Mouse (Mus musculus): ENCODE measurements at regions not wholly inside any gene's neighbourhood (a gene's known extent, or its start where the extent isn't known, plus 50 kb on each side); places are given as distances from the start of the nearest gene placed in this dataset.

GRCm38 (mm10) chr9:33901313-33902076 lies 584.2 kb upstream of the Kirrel3 start:
- Histone ChIP-seq H3K27ac (no peak overlapping the region), H3K4me3 (no peak overlapping the region), H3K9ac (no peak overlapping the region), H3K27me3 (replicated peaks) (no peaks in the 10 kb centered on the region), H3K4me2 (no peak overlapping the region), H3K36me3 (no peaks in the 10 kb centered on the region), H3K4me1 (no peaks in the 10 kb centered on the region), H3K9me3 (replicated peaks) (no peaks in the 10 kb centered on the region)
- no peak for ATAC-seq
- WGBS (ENCODE audit: insufficient replicate concordance) = 59% methylated on average over 10 of the region's 10 CpGs

- 72% methylated on average over 5 of the region's 5 CpGs for WGBS (ENCODE audit: insufficient replicate concordance)
- H3K9ac ChIP-seq = no peak overlapping the region
Measured at GRCm38 (mm10) chr9:33903991-33904570, 581.6 kb upstream of the Kirrel3 start.

GRCm38 (mm10) chr9:33914919-33915318 lies 570.8 kb upstream of the Kirrel3 start:
- no peaks in the 10 kb centered on the region for H3K27me3 ChIP-seq (replicated peaks)
- WGBS (ENCODE audit: insufficient replicate concordance) = 68% methylated on average over 4 of the region's 4 CpGs
- H3K9ac ChIP-seq = no peak overlapping the region
- no peaks in the 10 kb centered on the region for H3K36me3 ChIP-seq
- ATAC-seq = no peak
- no peaks in the 10 kb centered on the region for H3K4me1 ChIP-seq
- H3K4me2 ChIP-seq = no peak overlapping the region
- no peak overlapping the region for H3K4me3 ChIP-seq
- H3K27ac ChIP-seq = no peak overlapping the region
- no peaks in the 10 kb centered on the region for H3K9me3 ChIP-seq (replicated peaks)

More at GRCm38 (mm10) chr9:33903991-33904570, 581.6 kb upstream of the Kirrel3 start:
- no peak overlapping the region for H3K4me3 ChIP-seq
- no peaks in the 10 kb centered on the region for H3K36me3 ChIP-seq
- no peaks in the 10 kb centered on the region for H3K27me3 ChIP-seq (replicated peaks)
- H3K4me2 ChIP-seq = no peak overlapping the region
- no peak for ATAC-seq
- H3K4me1 ChIP-seq = no peaks in the 10 kb centered on the region
- H3K9me3 ChIP-seq (replicated peaks) = no peaks in the 10 kb centered on the region
- no peak overlapping the region for H3K27ac ChIP-seq

- Histone ChIP-seq H3K4me2 (no peak overlapping the region), H3K27ac (no peak overlapping the region), H3K27me3 (replicated peaks) (no peaks in the 10 kb centered on the region), H3K4me3 (no peak overlapping the region), H3K9ac (no peak overlapping the region), H3K4me1 (no peaks in the 10 kb centered on the region), H3K9me3 (replicated peaks) (no peaks in the 10 kb centered on the region), H3K36me3 (no peaks in the 10 kb centered on the region)
- no peak for ATAC-seq
- WGBS (ENCODE audit: insufficient replicate concordance) = 54% methylated on average over 4 of the region's 4 CpGs
Measured at GRCm38 (mm10) chr9:33915349-33916056, 570.2 kb upstream of the Kirrel3 start.

GRCm38 (mm10) chr9:33930286-33930685 lies 555.4 kb upstream of the Kirrel3 start:
- no peak overlapping the region for H3K4me3 ChIP-seq
- no peak overlapping the region for H3K4me2 ChIP-seq
- no peaks in the 10 kb centered on the region for H3K27me3 ChIP-seq (replicated peaks)
- H3K9me3 ChIP-seq (replicated peaks) = no peaks in the 10 kb centered on the region
- no peaks in the 10 kb centered on the region for H3K4me1 ChIP-seq
- no peak overlapping the region for H3K9ac ChIP-seq
- WGBS (ENCODE audit: insufficient replicate concordance) = 73% methylated on average over 4 of the region's 4 CpGs
- ATAC-seq = no peak
- no peaks in the 10 kb centered on the region for H3K36me3 ChIP-seq
- H3K27ac ChIP-seq = no peak overlapping the region

GRCm38 (mm10) chr9:33934071-33934470 lies 551.6 kb upstream of the Kirrel3 start:
- no peak overlapping the region for H3K4me2 ChIP-seq
- no peaks in the 10 kb centered on the region for H3K9me3 ChIP-seq (replicated peaks)
- H3K4me3 ChIP-seq = no peak overlapping the region
- ATAC-seq = no peak
- H3K36me3 ChIP-seq = no peaks in the 10 kb centered on the region
- WGBS (ENCODE audit: insufficient replicate concordance) = 61% methylated on average over 5 of the region's 5 CpGs
- no peaks in the 10 kb centered on the region for H3K4me1 ChIP-seq
- no peak overlapping the region for H3K27ac ChIP-seq
- H3K27me3 ChIP-seq (replicated peaks) = no peaks in the 10 kb centered on the region
- no peak overlapping the region for H3K9ac ChIP-seq

- Histone ChIP-seq H3K4me2 (no peak overlapping the region), H3K9ac (no peak overlapping the region), H3K4me1 (no peaks in the 10 kb centered on the region), H3K4me3 (no peak overlapping the region), H3K9me3 (replicated peaks) (no peaks in the 10 kb centered on the region), H3K27me3 (replicated peaks) (no peaks in the 10 kb centered on the region), H3K36me3 (no peaks in the 10 kb centered on the region), H3K27ac (no peak overlapping the region)
- no peak for ATAC-seq
Measured at GRCm38 (mm10) chr9:33954319-33954718, 531.4 kb upstream of the Kirrel3 start.
